In the genomic region with DNA sequence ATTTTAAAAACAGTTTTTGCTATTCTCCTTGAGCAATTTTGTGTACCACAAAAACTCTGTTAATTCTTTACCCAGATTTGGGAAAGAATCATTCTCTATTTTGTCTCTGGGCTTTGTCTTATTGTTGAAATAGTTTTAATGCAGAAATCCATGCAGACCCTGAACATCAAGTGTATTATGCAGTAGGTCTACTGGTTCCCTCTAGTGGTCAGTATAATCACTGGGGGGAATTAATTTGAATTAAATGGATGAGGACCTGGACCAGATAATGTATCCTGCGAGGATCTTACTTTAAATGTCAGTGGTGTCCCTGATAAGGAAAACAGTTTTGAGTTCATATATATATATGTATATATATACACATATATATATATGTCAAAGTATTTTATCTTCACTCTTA, we compare ENCODE assay signal across 10 mouse cellular contexts. TPM values are rescaled to one million over a fixed set of nuclear protein-coding genes. Genes with fewer than 3 reads are reported as not detected.
A peak's percentile ranks its signal among the peaks of the same experiment; 100 is the strongest.
DNase-seq lines count a peak whose midpoint lies in the region; ATAC-seq and TF ChIP-seq lines count a peak whose summit lies in the region.
"Had no signal": no experiment of that assay in that cellular context is flagged by ENCODE, and none has a peak within 500 bp of the region (broad histone marks: within the 10 kb centered on the region; RNA-seq: fewer than 3 reads in every experiment).

No protein-coding gene starts in this region.

- no peak for TF ChIP-seq EP300 in MEL (IDR thresholded peaks at IDR 0.05; ENCODE audit: low read depth in 1 of 2, low read length in 2 of 2)

- no peak overlapping the region for H3K27ac ChIP-seq in MEL (ENCODE audit: control insufficient read depth, low read depth, low read length)
- H3K27ac ChIP-seq: liver, embryonic 15.5 days had no signal

- no peaks in the 10 kb centered on the region; a peak in 2 of 4 replicates for H3K27me3 ChIP-seq in MEL (ENCODE audit: control insufficient read depth in 1 of 2, insufficient read depth in 2 of 2, low read length in 2 of 2)
- H3K27me3 ChIP-seq: liver, embryonic 15.5 days had no signal

- no peaks in the 10 kb centered on the region for H3K9me3 ChIP-seq in MEL (replicated peaks; ENCODE audit: insufficient read depth, low read length)
- H3K9me3 ChIP-seq: liver, embryonic 15.5 days had no signal

- H3K9ac ChIP-seq in MEL (ENCODE audit: control insufficient read depth, low read depth, low read length, poor library complexity, severe bottlenecking) = no peak overlapping the region
- H3K9ac ChIP-seq: liver, embryonic 15.5 days had no signal

- TF ChIP-seq RAD21 in MEL (IDR thresholded peaks at IDR 0.05; ENCODE audit: low read depth, low read length) = peak; percentile 69

- no peaks in the 10 kb centered on the region for H3K36me3 ChIP-seq in MEL (ENCODE audit: control insufficient read depth in 1 of 2, insufficient read depth in 2 of 2, low read length in 2 of 2)
- H3K36me3 ChIP-seq: liver, embryonic 15.5 days had no signal

- H3K4me1 ChIP-seq in MEL (ENCODE audit: control insufficient read depth in 1 of 2, insufficient read depth in 2 of 2, low read length in 2 of 2) = no peaks in the 10 kb centered on the region
- H3K4me1 ChIP-seq: liver, embryonic 15.5 days had no signal

- no peak for TF ChIP-seq POLR2A in MEL (IDR thresholded peaks at IDR 0.05; ENCODE audit: control insufficient read depth in 1 of 2, insufficient read depth in 1 of 2, low read depth in 1 of 2, low read length in 2 of 2, poor library complexity in 1 of 2)
- TF ChIP-seq POLR2A in brain, embryonic 14.5 days (IDR thresholded peaks at IDR 0.05; ENCODE audit: borderline replicate concordance, extremely low read depth, insufficient read depth, insufficient read length, poor library complexity, severe bottlenecking) = no peak

- peak in 2 of 3 experiments; percentile 40 to 68; a peak in 4 of 6 replicates for TF ChIP-seq CTCF in MEL (IDR thresholded peaks at IDR 0.05 in 2 of 3, conservative IDR thresholded peaks at IDR 0.05 in 1 of 3; ENCODE audit: control insufficient read depth in 1 of 3, insufficient read depth in 1 of 3, low read depth in 2 of 3, low read length in 3 of 3, poor library complexity in 1 of 3, severe bottlenecking in 1 of 3)
- TF ChIP-seq CTCF in brain, embryonic 14.5 days (IDR thresholded peaks at IDR 0.05; ENCODE audit: borderline replicate concordance, extremely low read depth, insufficient read depth, insufficient read length) = peak; percentile 22; the same call in 1 of the 2 replicates

- H3K79me2 ChIP-seq in MEL (ENCODE audit: control insufficient read depth, insufficient read depth, low read length, poor library complexity) = no peaks in the 10 kb centered on the region

- peak; percentile 7 to 35 for DNase-seq in left cerebral cortex, postnatal 14 days (ENCODE audit: low spot score in 2 of 2)
- no peak for DNase-seq in left cerebral cortex, adult 8-10 months (ENCODE audit: low spot score in 2 of 2)
- DNase-seq in MEL (ENCODE audit: low read depth, low spot score) = peak; percentile 41
- DNase-seq in brain, embryonic 14.5 days (ENCODE audit: low read depth) = peak; percentile 61
- DNase-seq in lung, postnatal 36 days = peak; percentile 23
- DNase-seq in ovary, adult 18-20 months (ENCODE audit: low spot score) = no peak

- intact Hi-C loops in left cerebral cortex, postnatal 14 days (cut with DNase I) = loop anchor here (5.0 kb wide), 1 partner anchor 401 kb away; no protein-coding TSS in a partner anchor

- H3K4me3 ChIP-seq in MEL (ENCODE audit: control insufficient read depth in 1 of 2, insufficient read depth in 1 of 2, low read depth in 2 of 2, low read length in 2 of 2) = no peak overlapping the region
- H3K4me3 ChIP-seq: liver, embryonic 15.5 days had no signal

- ATAC-seq in cerebellum, adult (ENCODE audit: insufficient number of reproducible peaks, low FRiP score, low TSS enrichment) = no peak
- ATAC-seq: intestine, embryonic 16.5 days had no signal

TF ChIP-seq in MEL, 35 proteins besides CTCF, POLR2A, EP300 and RAD21:
- TF ChIP-seq POLR2AphosphoS5 (IDR thresholded peaks at IDR 0.05; ENCODE audit: borderline replicate concordance, low read depth, low read length) (no peak), SMC3 (IDR thresholded peaks at IDR 0.05; ENCODE audit: low read depth, low read length) (peak; percentile 61), ZC3H11A (IDR thresholded peaks at IDR 0.05; ENCODE audit: low read depth, low read length) (peak; percentile 23; the same call in 1 of the 2 replicates)
TF ChIP-seq in MEL: peak in this region for 2.

RNA-seq across cellular contexts. Expression of a gene that starts 30.2 kb away (rescaled TPM):
- not detected for total RNA-seq in left cerebral cortex, postnatal 14 days (2021)
- not detected for total RNA-seq in left cerebral cortex, adult 8-10 months (2022)
- total RNA-seq in MEL (2012; rRNA removed) = not detected in 2 replicates
- polyA plus RNA-seq in MEL (2012; ENCODE audit: insufficient read depth in 1 of 2, insufficient read length in 2 of 2, low read depth in 1 of 2, low replicate concordance in 2 of 2, missing spikeins in 1 of 2) = not detected
- not detected in 2 replicates for polyA plus RNA-seq in brain, embryonic 14.5 days (2012; rRNA removed)
- polyA plus RNA-seq: frontal cortex, adult 2 months; liver, embryonic 15.5 days had no signal

RNA-seq across cellular contexts. Expression of a gene that starts 48.2 kb away (rescaled TPM):
- total RNA-seq in left cerebral cortex, postnatal 14 days (2021) = 1 to 10 TPM; 3.9 to 4.2 TPM
- total RNA-seq in left cerebral cortex, adult 8-10 months (2022) = 1 to 10 TPM; 3.8 to 6.4 (median 5.4) TPM
- not detected in 2 replicates for total RNA-seq in MEL (2012; rRNA removed)
- polyA plus RNA-seq in MEL (2012; ENCODE audit: insufficient read depth in 1 of 2, insufficient read length in 2 of 2, low read depth in 1 of 2, low replicate concordance in 2 of 2, missing spikeins in 1 of 2) = not detected
- 0.24 and 0.41 TPM in 2 replicates for polyA plus RNA-seq in brain, embryonic 14.5 days (2012; rRNA removed)

Comparison
In these comparisons a context has a peak if more than half of its experiments do, and no peak if none do; other contexts are left out.
1. DNase-seq: peak in left cerebral cortex, postnatal 14 days (2 of 2), MEL (single experiment), brain, embryonic 14.5 days (single experiment) and lung, postnatal 36 days (single experiment); none in left cerebral cortex, adult 8-10 months (0 of 2) and ovary, adult 18-20 months (single experiment).